Mouse (Mus musculus) thymus, adult 2 months (tissue): ENCODE data around the gene Vwa7. TPM values are rescaled to one million over a fixed set of nuclear protein-coding genes. Genes with fewer than 3 reads are reported as not detected.
"Not testable (repeated sequence)": the region's sequence is repeated elsewhere in the genome, so short reads cannot be mapped to it uniquely, and the experiment has no call there.

ENCODE experiments used
- DNase-seq: peaks from one replicate; pipeline ENCODE4 v3.0.0; 2021
- H3K27ac ChIP-seq: fragments of 200-500 bp; 2 replicates; pipeline ENCODE4 v1.5.1; 2012; ENCODE audit warnings: low read length, control low read depth; ENCODE audit not compliant: control insufficient read depth, insufficient read depth
- H3K27me3 ChIP-seq: fragments of 200-500 bp; 2 replicates; pipeline ENCODE4 v1.6.1; 2012; ENCODE audit warnings: mild to moderate bottlenecking, low read length, moderate library complexity, mixed read lengths; ENCODE audit not compliant: control insufficient read depth, insufficient read depth
- H3K36me3 ChIP-seq: fragments of 200-500 bp; 2 replicates; pipeline ENCODE4 v1.6.1; 2012; ENCODE audit warnings: mild to moderate bottlenecking, low read length, moderate library complexity; ENCODE audit not compliant: control insufficient read depth, insufficient read depth
- H3K4me1 ChIP-seq: fragments of 200-500 bp; replicated peaks from 2 replicates; pipeline ENCODE4 v1.6.1; 2012; ENCODE audit warnings: low read length; ENCODE audit not compliant: control insufficient read depth, insufficient read depth
- H3K4me3 ChIP-seq: fragments of 200-500 bp; 2 replicates; pipeline ENCODE4 v1.5.1; 2012; ENCODE audit warnings: mild to moderate bottlenecking, low read length, control low read depth, moderate library complexity; ENCODE audit not compliant: control insufficient read depth, insufficient read depth
- CTCF ChIP-seq: fragments of 200-500 bp; IDR thresholded peaks from 2 replicates; pipeline ENCODE4 v1.5.1; 2012; ENCODE audit warnings: mild to moderate bottlenecking, control low read depth, low read length, moderate library complexity, borderline replicate concordance; ENCODE audit not compliant: control insufficient read depth, poor library complexity, insufficient read depth; ENCODE audit errors: extremely low read depth
- POLR2A ChIP-seq: fragments of 200-500 bp; IDR thresholded peaks from 2 replicates; pipeline ENCODE4 v1.6.1; 2012; ENCODE audit warnings: mild to moderate bottlenecking, low read length, control low read depth, moderate library complexity; ENCODE audit not compliant: control insufficient read depth, poor library complexity, insufficient read depth; ENCODE audit errors: extremely low read depth
- WGBS: fragments of 180-500 bp; shearing (Covaris S2); methylation state at CpG from one replicate; pipeline ENCODE4 v1.1.7; 2018; 5-methylcytosine and 5-hydroxymethylcytosine counted together
- polyA plus RNA-seq: library from polyadenylated mRNA; depleted of rRNA; stranded (reverse); fragments of >200 nt; gene quantifications from 2 replicates; pipeline ENCODE4 v1.2.3, GENCODE M21; 2012; rRNA removed

The Vwa7 gene
- polyA plus RNA-seq: 1.1 and 1.5 TPM in 2 replicates

GRCm38 (mm10) chr17:35016376-35016775 is at the start of gene Vwa7:
Vwa7 (plus strand) TSS chr17:35016579.
- no peaks in the 10 kb centered on the region for H3K27me3 ChIP-seq
- peaks cover 19% of the 10 kb centered on the region for H3K36me3 ChIP-seq
- DNase-seq: no peak
- no peak within 1 kb of the TSS for H3K27ac ChIP-seq
- WGBS: 69% methylated on average over 12 of the region's 12 CpGs
- peaks cover 16% of the 10 kb centered on the region for H3K4me1 ChIP-seq
- TF ChIP-seq POLR2A (no peak), CTCF (no peak)
- H3K4me3 ChIP-seq: no peak within 1 kb of the TSS

- H3K36me3 ChIP-seq, DNase-seq, H3K4me1 ChIP-seq, H3K27ac ChIP-seq, H3K4me3 ChIP-seq: not testable (repeated sequence)
- H3K27me3 ChIP-seq: peaks cover 18% of the 10 kb centered on the region; the same call in 1 of the 2 replicates
- WGBS: 78% methylated on average over 8 of the region's 11 CpGs
These were observed 46.6 kb upstream of the Vwa7 start, which contains the start of gene Gm20481 for GRCm38 (mm10) chr17:34969822-34970221. Gm20481 (plus strand) TSS chr17:34969912.

GRCm38 (mm10) chr17:34970850-34971249 is 45.5 kb upstream of the Vwa7 start:
- H3K27ac ChIP-seq, H3K4me3 ChIP-seq, H3K36me3 ChIP-seq, H3K4me1 ChIP-seq, DNase-seq: not testable (repeated sequence)
- 44% methylated on average over 25 of the region's 37 CpGs for WGBS
- peaks cover 18% of the 10 kb centered on the region; the same call in 1 of the 2 replicates for H3K27me3 ChIP-seq

GRCm38 (mm10) chr17:34971694-34972068 is 44.7 kb upstream of the Vwa7 start:
- Histone ChIP-seq H3K27me3 (peaks cover 18% of the 10 kb centered on the region; the same call in 1 of the 2 replicates), H3K4me3 (peak overlapping the region; percentile 32)
- 4% methylated on average over 29 of the region's 43 CpGs for WGBS
- not testable (repeated sequence) for DNase-seq, H3K27ac ChIP-seq, H3K36me3 ChIP-seq, H3K4me1 ChIP-seq

GRCm38 (mm10) chr17:34972069-34972749 is 44.2 kb upstream of the Vwa7 start, which contains the start of the genes Hspa1a and Hspa1l:
Hspa1a (minus strand) TSS chr17:34972156.
Hspa1l (plus strand) TSS chr17:34972703.
- H3K27me3 ChIP-seq: peaks cover 18% of the 10 kb centered on the region; the same call in 1 of the 2 replicates
- peak; percentile 53 for DNase-seq
- 1% methylated on average over 33 of the region's 33 CpGs for WGBS
- H3K27ac ChIP-seq, H3K4me1 ChIP-seq, H3K36me3 ChIP-seq: not testable (repeated sequence)
- H3K4me3 ChIP-seq: peak within 1 kb of the TSS; percentile 39

GRCm38 (mm10) chr17:34975581-34976492 is 40.5 kb upstream of the Vwa7 start:
- Histone ChIP-seq H3K4me1 (peaks cover 4% of the 10 kb centered on the region), H3K4me3 (no peak overlapping the region), H3K36me3 (no peaks in the 10 kb centered on the region), H3K27ac (no peak overlapping the region), H3K27me3 (peaks cover 5% of the 10 kb centered on the region; the same call in 1 of the 2 replicates)
- no peak for DNase-seq
- TF ChIP-seq CTCF: no peak
- TF ChIP-seq POLR2A: no peak
- 94% methylated on average over 3 of the region's 3 CpGs for WGBS

GRCm38 (mm10) chr17:34977000-34977399 is 39.4 kb upstream of the Vwa7 start:
- H3K4me1 ChIP-seq: peaks cover 6% of the 10 kb centered on the region
- 98% methylated on average over 20 of the region's 20 CpGs for WGBS
- no peak overlapping the region for H3K27ac ChIP-seq
- DNase-seq: no peak
- H3K4me3 ChIP-seq: no peak overlapping the region
- no peaks in the 10 kb centered on the region for H3K36me3 ChIP-seq
- no peak for TF ChIP-seq POLR2A
- TF ChIP-seq CTCF: no peak
- peaks cover 5% of the 10 kb centered on the region; the same call in 1 of the 2 replicates for H3K27me3 ChIP-seq
